Mouse (Mus musculus) thymus, postnatal 0 days (tissue): Measurements from ENCODE around the gene Ubn2. TPM values are rescaled to one million over a fixed set of nuclear protein-coding genes. Genes with fewer than 3 reads are reported as not detected.
"Not testable (repeated sequence)": the region's sequence is repeated elsewhere in the genome, so short reads cannot be mapped to it uniquely, and the experiment has no call there.

ENCODE experiments used
- DNase-seq: peaks from one replicate; pipeline ENCODE4 v3.0.0-alpha.2; 2015; ENCODE audit warnings: low spot score
- microRNA-seq: library from miRNA; unstranded; fragments of <30 nt; microRNA quantifications from one replicate; pipeline ENCODE4, GENCODE M21; 2016; ENCODE audit warnings: borderline number of aligned reads
- polyA plus RNA-seq: library from polyadenylated mRNA; unstranded; fragments of >200 nt; fragmentation: Nextera tagmentation; extraction: Ambion mirVana; gene quantifications from 2 replicates; pipeline ENCODE4 v1.2.1, GENCODE M21; 2015

Ubn2 gene
- polyA plus RNA-seq, 1 experiment from 2014 or later, result 10.6 TPM

GRCm38 (mm10) chr6:38533428-38534405 lies 100.0 kb downstream of the Ubn2 start, which contains the start of gene Fmc1:
TSS of gene Fmc1 (plus strand) at chr6:38533502.
- DNase-seq, result peak; percentile 100

DNA sequence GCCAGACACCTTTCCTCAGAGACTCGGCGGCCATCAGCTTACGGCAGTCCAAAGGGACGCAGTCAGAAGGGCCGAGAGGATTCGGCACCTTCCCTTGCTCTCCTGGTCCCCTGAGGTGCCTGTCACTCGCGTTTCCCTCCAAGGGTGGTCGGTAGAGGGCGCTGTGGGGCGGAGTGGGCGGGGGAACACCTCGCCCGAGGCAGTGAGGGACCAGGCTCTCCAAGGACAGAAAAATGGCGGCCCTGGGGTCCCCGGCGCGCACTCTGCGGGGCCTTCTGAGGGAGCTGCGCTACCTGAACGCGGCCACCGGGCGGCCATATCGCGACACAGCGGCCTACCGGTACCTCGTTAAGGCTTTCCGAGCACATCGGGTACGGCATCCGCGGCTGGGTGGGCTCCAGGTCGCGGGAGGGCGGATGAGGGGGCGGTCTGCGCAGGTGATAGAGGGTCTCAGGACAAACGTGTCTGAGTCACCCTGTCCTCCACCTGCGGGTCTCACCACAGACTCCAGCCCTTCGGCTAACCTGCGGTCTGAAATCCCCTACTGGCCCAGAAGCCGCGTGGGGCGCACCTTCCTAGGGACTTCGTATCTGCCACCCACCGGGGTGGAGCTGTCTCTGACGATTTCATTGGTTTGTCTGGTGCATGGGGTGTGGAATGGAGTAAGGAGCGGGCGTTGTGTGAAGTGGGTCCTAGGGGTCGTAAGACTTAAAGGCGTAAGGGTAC lies 101.1 kb downstream of the Ubn2 start:
- DNase-seq, result peak; percentile 96

DNA sequence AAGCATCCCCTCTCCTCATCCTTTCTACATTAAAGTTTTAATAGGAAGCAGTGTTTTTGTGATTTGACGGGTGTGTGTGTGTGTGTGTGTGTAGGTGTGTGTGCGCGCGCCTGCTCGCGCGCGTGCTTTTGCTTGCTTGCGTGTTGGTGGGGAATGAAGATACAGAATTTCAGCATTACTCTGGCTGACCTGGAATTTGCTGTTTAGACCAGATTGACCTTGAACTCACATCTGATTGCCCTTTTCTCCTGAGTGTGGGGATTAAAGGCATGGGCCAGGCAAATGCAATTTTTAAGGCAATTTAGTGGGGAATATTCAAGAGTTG lies 101.6 kb downstream of the Ubn2 start:
- no peak for DNase-seq

- no peak for DNase-seq
Observed at GRCm38 (mm10) chr6:38535788-38536187, 102.0 kb downstream of the Ubn2 start.

DNA sequence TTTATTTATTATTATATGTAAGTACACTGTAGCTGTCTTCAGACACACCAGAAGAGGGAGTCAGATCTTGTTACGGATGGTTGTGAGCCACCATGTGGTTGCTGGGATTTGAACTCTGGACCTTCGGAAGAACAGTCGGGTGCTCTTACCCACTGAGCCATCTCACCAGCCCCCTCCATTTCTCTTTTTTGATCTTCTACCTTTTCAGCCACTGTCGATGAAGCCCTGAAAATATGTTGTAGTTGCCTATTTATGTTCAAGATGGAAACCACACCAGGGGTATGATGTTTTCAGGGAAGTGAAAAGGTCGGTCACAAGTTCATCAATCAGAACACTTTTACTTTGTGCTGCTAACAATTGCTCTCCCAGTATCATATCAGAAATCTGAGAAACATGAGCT lies 110.4 kb downstream of the Ubn2 start:
- DNase-seq, result not testable (repeated sequence)

DNA sequence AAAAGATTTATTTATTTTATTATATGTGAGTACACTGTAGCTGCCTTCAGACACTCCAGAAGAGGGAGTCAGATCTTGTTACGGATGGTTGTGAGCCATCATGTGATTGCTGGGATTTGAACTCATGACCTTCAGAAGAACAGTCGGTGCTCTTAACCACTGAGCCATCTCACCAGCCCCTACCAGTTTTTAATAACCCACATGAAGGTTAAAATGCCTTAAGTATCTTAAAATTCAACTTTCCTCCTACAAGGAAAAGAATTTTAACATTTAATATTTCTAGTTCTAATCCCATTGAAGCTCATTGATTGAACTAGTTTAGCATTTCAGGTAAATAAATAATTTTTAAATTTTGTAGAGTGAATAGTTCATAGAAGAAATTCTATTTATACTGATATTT lies 113.3 kb downstream of the Ubn2 start:
- DNase-seq, result not testable (repeated sequence)

- DNase-seq, result no peak
Observed at GRCm38 (mm10) chr6:38547707-38548106, 114.0 kb downstream of the Ubn2 start.

- not testable (repeated sequence) for DNase-seq
Observed at GRCm38 (mm10) chr6:38548595-38548994, 114.8 kb downstream of the Ubn2 start.

GRCm38 (mm10) chr6:38549840-38550239 lies 116.1 kb downstream of the Ubn2 start:
- not testable (repeated sequence) for DNase-seq

- DNase-seq, result no peak
Observed at GRCm38 (mm10) chr6:38550250-38551061, 116.7 kb downstream of the Ubn2 start.

DNA sequence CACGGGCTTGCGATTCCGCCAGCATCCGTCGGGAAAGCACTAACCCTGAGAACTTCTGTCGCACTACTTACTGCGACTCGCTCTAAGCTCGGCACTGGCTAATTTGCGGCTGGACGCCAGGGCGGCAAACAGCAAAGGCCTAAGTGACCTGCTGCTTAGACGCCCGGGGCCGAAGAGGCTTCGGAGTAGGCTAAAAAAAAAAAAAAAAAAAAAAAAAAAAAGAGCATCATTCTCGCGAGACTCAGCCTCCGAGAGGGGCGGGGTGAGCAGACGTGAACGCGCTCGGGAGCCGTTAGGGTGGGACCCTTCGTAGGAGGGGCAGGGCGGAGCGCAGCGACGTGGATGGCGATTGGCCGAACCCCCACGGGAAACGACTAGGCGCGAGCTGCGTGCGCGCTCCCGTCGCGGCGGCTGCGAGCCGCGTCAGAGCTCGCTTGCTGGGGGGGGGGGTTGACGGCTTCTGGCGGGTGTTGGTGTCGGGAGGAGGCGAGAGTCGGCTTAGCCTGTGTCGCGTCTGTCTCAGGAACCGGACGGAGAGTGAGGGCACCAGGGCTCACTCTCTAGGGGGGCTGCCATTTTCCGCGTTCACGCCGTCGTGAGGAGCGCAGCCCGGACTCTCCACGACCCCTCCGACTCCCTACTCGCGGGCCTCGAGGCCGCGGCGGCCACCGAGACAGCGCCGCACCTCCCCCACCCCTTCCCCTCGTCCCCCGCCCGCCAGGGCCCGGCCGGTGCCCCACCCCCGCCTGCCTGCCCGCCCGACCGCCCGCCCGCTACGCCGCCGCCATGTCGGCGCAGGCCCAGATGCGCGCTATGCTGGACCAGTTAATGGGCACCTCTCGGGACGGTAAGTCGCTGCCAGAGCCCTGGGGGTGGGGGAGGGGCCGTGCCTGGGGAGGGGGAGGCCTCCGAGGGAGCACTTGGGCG lies 117.6 kb downstream of the Ubn2 start, which contains the start of gene Luc7l2:
Gene Luc7l2, plus strand, starts transcription at position 273 of the 927 bp plus-strand sequence.
- peak; percentile 98 for DNase-seq

DNA sequence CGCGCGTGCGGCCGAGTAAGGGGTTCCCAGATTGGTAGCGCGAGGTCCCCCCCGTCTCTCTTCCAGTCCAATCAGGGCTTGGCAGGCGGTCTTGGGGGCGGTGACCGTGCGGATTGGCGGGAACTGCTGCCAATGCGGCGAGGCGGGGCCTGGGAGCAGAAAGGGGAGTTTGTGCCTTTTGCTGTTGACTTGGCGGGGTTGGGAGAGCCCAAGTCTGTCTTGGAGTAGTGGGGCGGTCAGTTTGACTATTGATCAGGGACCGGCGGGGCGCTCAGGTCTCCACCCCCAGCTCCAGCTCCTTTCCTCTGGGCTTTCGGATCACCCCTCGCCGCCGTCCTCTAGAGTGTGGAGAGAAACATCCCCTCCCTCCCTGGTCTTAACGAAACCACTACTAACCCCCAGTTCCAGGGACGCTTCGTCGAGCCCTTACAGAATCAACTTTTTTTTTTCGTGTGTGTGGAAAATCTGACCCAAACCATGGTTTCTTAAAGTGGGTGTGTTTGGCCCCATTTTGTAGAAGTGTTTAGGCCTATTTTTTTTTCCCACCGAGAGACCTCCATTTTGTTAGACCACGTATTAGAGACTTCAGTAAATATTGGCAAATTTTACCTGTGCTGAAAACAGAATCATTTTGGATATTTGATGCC lies 118.4 kb downstream of the Ubn2 start:
- DNase-seq, result peak; percentile 97

GRCm38 (mm10) chr6:38552636-38553000 lies 118.9 kb downstream of the Ubn2 start:
- DNase-seq, result no peak

Small RNAs within 50 kb of the gene (microRNA-seq; reads per million reads assigned to microRNA genes)
- gene Mir7670, result 2.9 reads per million

Other genes starting within 250 kb of the Ubn2 start
- 0.24 and 0.35 TPM in 2 replicates for gene D630045J12Rik, start 179.9 kb upstream of the Ubn2 start, polyA plus RNA-seq
- gene Zc3hav1l, start 134.7 kb upstream of the Ubn2 start, polyA plus RNA-seq, result 2.5 and 2.7 TPM in 2 replicates
- 39.7 and 46.3 TPM in 2 replicates for gene Zc3hav1, start 79.3 kb upstream of the Ubn2 start, polyA plus RNA-seq
- gene Ttc26, start 52.5 kb upstream of the Ubn2 start, polyA plus RNA-seq, result 1.0 TPM in 2 replicates
- 100 and 110 TPM in 2 replicates for gene Fmc1, start 99.6 kb downstream of the Ubn2 start, polyA plus RNA-seq
- 26.7 and 44.6 TPM in 2 replicates for gene Luc7l2, start 117.4 kb downstream of the Ubn2 start, polyA plus RNA-seq
- gene Klrg2, start 203.3 kb downstream of the Ubn2 start, polyA plus RNA-seq, result 0.17 TPM in 2 replicates
- gene Clec2l, start 229.1 kb downstream of the Ubn2 start, polyA plus RNA-seq, result 0.27 and 0.31 TPM in 2 replicates